Mouse (Mus musculus) liver, embryonic 16.5 days (tissue): ENCODE results near the gene Psmd5. TPM values are rescaled to one million over a fixed set of nuclear protein-coding genes. Genes with fewer than 3 reads are reported as not detected.

Source experiments
- ATAC-seq: fragments of 200-750 bp; cut with Nextera tagmentation; 2 replicates; pipeline ENCODE4 v1.8.0; 2017; ENCODE audit warnings: low read depth, mild to moderate bottlenecking, moderate number of reproducible peaks, moderate library complexity
- H3K27ac ChIP-seq: fragments of 300-500 bp; sonication (generic); 2 replicates; pipeline ENCODE4 v1.5.1; 2014; ENCODE audit warnings: mild to moderate bottlenecking, low read length
- H3K27me3 ChIP-seq: fragments of 300-500 bp; sonication (generic); 2 replicates; pipeline ENCODE4 v1.6.1; 2014; ENCODE audit warnings: low read depth, low read length, mixed read lengths; ENCODE audit not compliant: control insufficient read depth, insufficient read depth
- H3K36me3 ChIP-seq: fragments of 300-500 bp; sonication (generic); 2 replicates; pipeline ENCODE4 v1.6.1; 2014; ENCODE audit warnings: mild to moderate bottlenecking; ENCODE audit not compliant: control insufficient read depth, insufficient read depth
- H3K4me1 ChIP-seq: fragments of 300-500 bp; sonication (generic); 2 replicates; pipeline ENCODE4 v1.6.1; 2014; ENCODE audit warnings: low read depth, low read length, mixed read lengths; ENCODE audit not compliant: control insufficient read depth
- H3K4me2 ChIP-seq: fragments of 300-500 bp; sonication (generic); 2 replicates; pipeline ENCODE4 v1.6.1; 2014; ENCODE audit warnings: low read depth, low read length, mixed read lengths
- H3K4me3 ChIP-seq: fragments of 300-500 bp; sonication (generic); 2 replicates; pipeline ENCODE4 v1.5.1; 2014; ENCODE audit warnings: low read depth, mild to moderate bottlenecking, low read length
- H3K9ac ChIP-seq: fragments of 300-500 bp; sonication (generic); 2 replicates; pipeline ENCODE4 v1.6.1; 2014; ENCODE audit warnings: low read depth, low read length
- H3K9me3 ChIP-seq: fragments of 300-500 bp; sonication (generic); replicated peaks from 2 replicates; pipeline ENCODE4 v1.6.1; 2016; ENCODE audit warnings: low read length; ENCODE audit not compliant: control insufficient read depth
- WGBS: fragments of 180-500 bp; shearing (Covaris S2); extraction: QIAGEN DNeasy Blood & Tissue Kit; methylation state at CpG from one replicate; pipeline ENCODE4 v1.1.7; 2014; ENCODE audit not compliant: insufficient replicate concordance; 5-methylcytosine and 5-hydroxymethylcytosine counted together
- polyA plus RNA-seq: library from polyadenylated mRNA; unstranded; fragments of >200 nt; fragmentation: Nextera tagmentation; extraction: Ambion mirVana; gene quantifications from 2 replicates; pipeline ENCODE4 v1.2.1, GENCODE M21; 2015

Psmd5 gene
- polyA plus RNA-seq, 1 experiment from 2014 or later: 63.5 TPM

GRCm38 (mm10) chr2:34909719-34910118, 35.0 kb upstream of the Psmd5 start:
- Histone ChIP-seq H3K27ac (no peak overlapping the region), H3K4me1 (peaks cover 32% of the 10 kb centered on the region), H3K4me3 (no peak overlapping the region), H3K4me2 (no peak overlapping the region), H3K36me3 (no peaks in the 10 kb centered on the region), H3K9me3 (no peaks in the 10 kb centered on the region), H3K27me3 (peaks cover 17% of the 10 kb centered on the region), H3K9ac (no peak overlapping the region)
- ATAC-seq: no peak
- WGBS: 79% methylated on average over 4 of the region's 4 CpGs

GRCm38 (mm10) chr2:34906861-34907604, 32.3 kb upstream of the Psmd5 start:
- Histone ChIP-seq H3K9me3 (no peaks in the 10 kb centered on the region), H3K27me3 (no peaks in the 10 kb centered on the region), H3K4me1 (peaks cover 33% of the 10 kb centered on the region), H3K4me2 (no peak overlapping the region), H3K9ac (no peak overlapping the region), H3K27ac (peak overlapping the region; percentile 27; the same call in 1 of the 2 replicates), H3K36me3 (no peaks in the 10 kb centered on the region), H3K4me3 (no peak overlapping the region)
- WGBS: 40% methylated on average over 12 of the region's 12 CpGs
- no peak for ATAC-seq

GRCm38 (mm10) chr2:34906426-34906825, 31.7 kb upstream of the Psmd5 start:
- H3K9me3 ChIP-seq: no peaks in the 10 kb centered on the region
- H3K4me1 ChIP-seq: peaks cover 33% of the 10 kb centered on the region
- H3K27me3 ChIP-seq: no peaks in the 10 kb centered on the region
- H3K27ac ChIP-seq: no peak overlapping the region; the same call in 1 of the 2 replicates
- ATAC-seq: no peak
- H3K4me3 ChIP-seq: no peak overlapping the region
- peaks cover 3% of the 10 kb centered on the region; the same call in 1 of the 2 replicates for H3K36me3 ChIP-seq
- no peak overlapping the region for H3K9ac ChIP-seq
- H3K4me2 ChIP-seq: no peak overlapping the region
- WGBS: 79% methylated on average over 6 of the region's 6 CpGs

GRCm38 (mm10) chr2:34904849-34905542, 30.2 kb upstream of the Psmd5 start:
- Histone ChIP-seq H3K4me1 (peaks cover 33% of the 10 kb centered on the region), H3K4me2 (peak overlapping the region; percentile 96), H3K36me3 (peaks cover 3% of the 10 kb centered on the region; the same call in 1 of the 2 replicates), H3K27me3 (no peaks in the 10 kb centered on the region), H3K27ac (peak overlapping the region; percentile 79), H3K9ac (peak overlapping the region; percentile 67), H3K9me3 (no peaks in the 10 kb centered on the region), H3K4me3 (peak overlapping the region; percentile 64)
- peak; percentile 94 for ATAC-seq
- WGBS: under 1% methylated on average over 34 of the region's 34 CpGs

GRCm38 (mm10) chr2:34903652-34904405, 29.1 kb upstream of the Psmd5 start:
- Histone ChIP-seq H3K4me3 (no peak overlapping the region), H3K4me2 (peak overlapping the region; percentile 78), H3K27me3 (no peaks in the 10 kb centered on the region), H3K9ac (no peak overlapping the region), H3K4me1 (peaks cover 33% of the 10 kb centered on the region), H3K9me3 (no peaks in the 10 kb centered on the region), H3K36me3 (peaks cover 3% of the 10 kb centered on the region; the same call in 1 of the 2 replicates), H3K27ac (peak overlapping the region; percentile 79; the same call in 1 of the 2 replicates)
- WGBS: 79% methylated on average over 4 of the region's 4 CpGs
- ATAC-seq: no peak

- Histone ChIP-seq H3K4me1 (peaks cover 33% of the 10 kb centered on the region), H3K27me3 (no peaks in the 10 kb centered on the region), H3K27ac (no peak overlapping the region), H3K9ac (no peak overlapping the region), H3K36me3 (peaks cover 3% of the 10 kb centered on the region; the same call in 1 of the 2 replicates), H3K4me3 (no peak overlapping the region), H3K4me2 (no peak overlapping the region), H3K9me3 (no peaks in the 10 kb centered on the region)
- no peak for ATAC-seq
- WGBS: 80% methylated on average over 7 of the region's 7 CpGs
Measured at GRCm38 (mm10) chr2:34903191-34903590, 28.4 kb upstream of the Psmd5 start.

GRCm38 (mm10) chr2:34902731-34903130, 28.0 kb upstream of the Psmd5 start:
- Histone ChIP-seq H3K4me1 (peaks cover 33% of the 10 kb centered on the region), H3K27ac (no peak overlapping the region), H3K27me3 (no peaks in the 10 kb centered on the region), H3K9ac (no peak overlapping the region), H3K4me2 (no peak overlapping the region), H3K4me3 (no peak overlapping the region), H3K9me3 (no peaks in the 10 kb centered on the region), H3K36me3 (peaks cover 3% of the 10 kb centered on the region; the same call in 1 of the 2 replicates)
- ATAC-seq: no peak
- 77% methylated on average over 6 of the region's 6 CpGs for WGBS

- Histone ChIP-seq H3K27me3 (no peaks in the 10 kb centered on the region), H3K9me3 (no peaks in the 10 kb centered on the region), H3K4me3 (no peak overlapping the region), H3K4me1 (peaks cover 26% of the 10 kb centered on the region), H3K36me3 (peaks cover 3% of the 10 kb centered on the region; the same call in 1 of the 2 replicates), H3K27ac (no peak overlapping the region), H3K4me2 (no peak overlapping the region), H3K9ac (no peak overlapping the region)
- no peak for ATAC-seq
- whole genome bisulfite sequencing: 67% methylated on average over 4 of the region's 4 CpGs
Measured at GRCm38 (mm10) chr2:34901726-34902125, 27.0 kb upstream of the Psmd5 start.
